Mouse (Mus musculus) liver, embryonic 13.5 days (tissue): Measurements from ENCODE around the gene Il15ra. TPM values are rescaled to one million over a fixed set of nuclear protein-coding genes. Genes with fewer than 3 reads are reported as not detected.
"Not testable (repeated sequence)": the region's sequence is repeated elsewhere in the genome, so short reads cannot be mapped to it uniquely, and the experiment has no call there.

Source experiments
- ATAC-seq: fragments of 200-750 bp; cut with Nextera tagmentation; 2 replicates; pipeline ENCODE4 v1.8.0; 2017; ENCODE audit warnings: low read depth, mild to moderate bottlenecking, moderate number of reproducible peaks, moderate library complexity
- DNase-seq: peaks from one replicate; pipeline ENCODE4 v3.0.0; 2022
- H3K27ac ChIP-seq: fragments of 300-500 bp; sonication (generic); 2 replicates; pipeline ENCODE4 v1.5.1; 2015; ENCODE audit warnings: moderate library complexity, mild to moderate bottlenecking, inconsistent platforms
- H3K27me3 ChIP-seq: fragments of 300-500 bp; sonication (generic); 2 replicates; pipeline ENCODE4 v1.6.1; 2015; ENCODE audit warnings: mild to moderate bottlenecking, inconsistent platforms
- H3K36me3 ChIP-seq: fragments of 300-500 bp; sonication (generic); 2 replicates; pipeline ENCODE4 v1.6.1; 2015; ENCODE audit warnings: mild to moderate bottlenecking, inconsistent platforms
- H3K4me1 ChIP-seq: fragments of 300-500 bp; sonication (generic); replicated peaks from 2 replicates; pipeline ENCODE4 v1.6.1; 2015; ENCODE audit warnings: inconsistent platforms
- H3K4me2 ChIP-seq: fragments of 300-500 bp; sonication (generic); 2 replicates; pipeline ENCODE4 v1.6.1; 2015; ENCODE audit warnings: inconsistent platforms, mild to moderate bottlenecking, moderate library complexity
- H3K4me3 ChIP-seq: fragments of 300-500 bp; sonication (generic); replicated peaks from 2 replicates; pipeline ENCODE4 v1.5.1; 2015; ENCODE audit warnings: mild to moderate bottlenecking, inconsistent platforms
- H3K9ac ChIP-seq: fragments of 300-500 bp; sonication (generic); 2 replicates; pipeline ENCODE4 v1.6.1; 2015; ENCODE audit warnings: mild to moderate bottlenecking, inconsistent platforms
- H3K9me3 ChIP-seq: fragments of 300-500 bp; sonication (generic); replicated peaks from 2 replicates; pipeline ENCODE4 v1.6.1; 2016; ENCODE audit warnings: inconsistent platforms
- WGBS: fragments of 180-500 bp; shearing (Covaris S2); methylation state at CpG from one replicate; pipeline ENCODE4 v1.1.7; 2015; ENCODE audit not compliant: insufficient replicate concordance; 5-methylcytosine and 5-hydroxymethylcytosine counted together
- polyA plus RNA-seq: library from polyadenylated mRNA; unstranded; fragments of >200 nt; fragmentation: Nextera tagmentation; extraction: Ambion mirVana; gene quantifications from 2 replicates; pipeline ENCODE4 v1.2.1, GENCODE M21; 2015

Il15ra gene
- polyA plus RNA-seq, 1 experiment from 2014 or later, result 2.8 TPM

- H3K27ac ChIP-seq, H3K9ac ChIP-seq, DNase-seq, H3K36me3 ChIP-seq, H3K9me3 ChIP-seq, H3K4me3 ChIP-seq: not testable (repeated sequence)
- 0 out of 2 replicates have a peak overlapping the region, but pooled peaks have one; percentile 2 for H3K4me2 ChIP-seq
- H3K27me3 ChIP-seq, result peaks cover 11% of the 10 kb centered on the region; the same call in 1 of the 2 replicates
- peak; percentile 25; the same call in 1 of the 2 replicates for ATAC-seq
- 41% methylated on average over 4 of the region's 4 CpGs for WGBS
- peaks cover 31% of the 10 kb centered on the region for H3K4me1 ChIP-seq
These were observed 5.0 kb downstream of the Il15ra start for GRCm38 (mm10) chr2:11710101-11710500.

GRCm38 (mm10) chr2:11712483-11712990, 7.4 kb downstream of the Il15ra start:
- H3K4me1 ChIP-seq, result peaks cover 19% of the 10 kb centered on the region
- DNase-seq, result no peak
- H3K9me3 ChIP-seq, result no peaks in the 10 kb centered on the region
- H3K9ac ChIP-seq, result no peak overlapping the region
- no peaks in the 10 kb centered on the region for H3K36me3 ChIP-seq
- no peak overlapping the region for H3K4me2 ChIP-seq
- WGBS, result 63% methylated on average over 6 of the region's 6 CpGs
- ATAC-seq, result no peak
- H3K27me3 ChIP-seq, result no peaks in the 10 kb centered on the region
- no peak overlapping the region for H3K27ac ChIP-seq
- no peak overlapping the region for H3K4me3 ChIP-seq

- Histone ChIP-seq H3K4me3 (no peak overlapping the region), H3K4me2 (no peak overlapping the region), H3K27ac (no peak overlapping the region), H3K36me3 (no peaks in the 10 kb centered on the region), H3K9me3 (no peaks in the 10 kb centered on the region), H3K4me1 (peaks cover 19% of the 10 kb centered on the region), H3K27me3 (no peaks in the 10 kb centered on the region), H3K9ac (no peak overlapping the region)
- no peak for ATAC-seq
- DNase-seq, result no peak
- 65% methylated on average over 3 of the region's 3 CpGs for WGBS
These were observed 7.9 kb downstream of the Il15ra start for GRCm38 (mm10) chr2:11713021-11713420.

GRCm38 (mm10) chr2:11714535-11714934, 9.4 kb downstream of the Il15ra start:
- H3K9ac ChIP-seq, result no peak overlapping the region
- H3K4me2 ChIP-seq, result no peak overlapping the region
- no peak for DNase-seq
- no peaks in the 10 kb centered on the region for H3K9me3 ChIP-seq
- no peak for ATAC-seq
- WGBS, result 57% methylated on average over 4 of the region's 4 CpGs
- no peaks in the 10 kb centered on the region for H3K27me3 ChIP-seq
- H3K4me3 ChIP-seq, result no peak overlapping the region
- no peaks in the 10 kb centered on the region for H3K36me3 ChIP-seq
- H3K4me1 ChIP-seq, result peaks cover 14% of the 10 kb centered on the region; the same call in 1 of the 2 replicates
- H3K27ac ChIP-seq, result no peak overlapping the region

DNA sequence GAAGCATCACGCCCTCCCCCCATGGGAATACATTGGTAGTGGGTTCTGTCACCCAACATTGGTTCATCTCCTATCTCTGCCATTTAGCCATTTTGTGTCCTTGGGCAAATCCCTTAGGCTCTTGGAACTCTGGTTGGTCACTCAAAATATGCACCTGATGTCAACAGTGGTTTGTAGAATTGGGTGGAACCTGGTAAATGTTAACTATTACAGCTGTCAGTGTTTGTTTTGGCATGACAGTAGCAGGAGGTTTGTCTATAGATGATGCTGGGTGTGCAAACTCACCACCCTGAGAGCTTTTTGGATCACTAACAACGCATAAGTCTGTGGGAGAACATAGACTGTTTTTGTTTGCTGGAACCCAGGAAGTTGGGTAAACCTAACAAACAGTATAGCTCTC, 13.5 kb downstream of the Il15ra start:
- Histone ChIP-seq H3K9me3 (no peaks in the 10 kb centered on the region), H3K36me3 (no peaks in the 10 kb centered on the region), H3K9ac (no peak overlapping the region), H3K27ac (no peak overlapping the region), H3K4me1 (0 out of 2 replicates have a peak, but pooled peaks cover 3% of the 10 kb centered on the region), H3K27me3 (no peaks in the 10 kb centered on the region), H3K4me2 (no peak overlapping the region), H3K4me3 (no peak overlapping the region)
- DNase-seq, result no peak
- WGBS, result 64% methylated on average over 2 of the region's 2 CpGs
- no peak for ATAC-seq

- Histone ChIP-seq H3K27ac (no peak overlapping the region), H3K36me3 (no peaks in the 10 kb centered on the region), H3K4me1 (0 out of 2 replicates have a peak, but pooled peaks cover 3% of the 10 kb centered on the region), H3K9me3 (no peaks in the 10 kb centered on the region), H3K27me3 (no peaks in the 10 kb centered on the region), H3K4me2 (no peak overlapping the region), H3K4me3 (no peak overlapping the region), H3K9ac (no peak overlapping the region)
- no peak for DNase-seq
- WGBS, result 76% methylated on average over 9 of the region's 9 CpGs
- ATAC-seq, result no peak
These were observed 17.5 kb downstream of the Il15ra start for GRCm38 (mm10) chr2:11722564-11722963.

DNA sequence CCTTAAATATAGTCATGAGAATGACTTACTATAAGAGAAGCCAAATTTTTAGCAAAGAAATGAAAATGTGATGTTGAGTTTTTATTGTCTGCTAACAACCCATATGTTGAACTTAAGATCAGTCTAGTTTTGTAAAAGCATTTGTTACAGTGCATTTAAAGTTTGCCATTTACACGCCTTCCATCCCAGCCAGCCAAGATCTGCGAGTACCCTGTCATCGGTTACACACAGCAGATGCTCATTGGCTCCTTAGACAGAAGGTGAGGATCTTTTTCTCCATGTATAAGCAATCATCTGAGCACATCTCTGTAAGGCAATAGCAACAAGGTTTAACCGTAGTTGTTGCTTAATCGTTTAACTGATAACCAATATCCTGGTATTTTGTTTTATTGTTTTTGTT, 22.5 kb downstream of the Il15ra start:
- WGBS, result 77% methylated on average over 5 of the region's 5 CpGs
- Histone ChIP-seq H3K4me3 (no peak overlapping the region), H3K9ac (no peak overlapping the region), H3K4me2 (no peak overlapping the region), H3K27ac (no peak overlapping the region), H3K27me3 (no peaks in the 10 kb centered on the region), H3K9me3 (no peaks in the 10 kb centered on the region), H3K36me3 (no peaks in the 10 kb centered on the region), H3K4me1 (no peaks in the 10 kb centered on the region)
- DNase-seq, result no peak
- no peak for ATAC-seq

DNA sequence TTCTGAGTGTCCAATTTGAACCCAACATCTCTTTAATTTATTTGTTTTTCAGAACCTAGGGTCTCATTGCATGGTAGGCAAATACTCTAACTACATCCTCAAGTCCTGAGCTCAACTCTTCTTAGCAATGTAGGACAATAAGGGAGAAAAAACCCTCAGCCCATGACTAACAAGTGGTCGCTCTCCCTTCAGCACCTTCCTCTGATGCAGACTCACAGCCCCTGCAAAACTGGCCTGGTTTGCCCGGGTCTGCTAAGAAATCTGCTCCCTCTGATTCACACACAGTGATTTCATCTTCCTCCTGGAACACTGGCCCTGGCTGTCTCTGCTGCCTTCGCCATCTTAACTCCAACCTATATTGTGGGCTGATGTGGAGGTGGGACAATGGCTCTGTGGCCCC, 24.0 kb downstream of the Il15ra start:
- Histone ChIP-seq H3K9ac (no peak overlapping the region), H3K27ac (no peak overlapping the region), H3K4me2 (no peak overlapping the region), H3K4me3 (no peak overlapping the region), H3K4me1 (no peaks in the 10 kb centered on the region), H3K36me3 (no peaks in the 10 kb centered on the region), H3K9me3 (no peaks in the 10 kb centered on the region), H3K27me3 (no peaks in the 10 kb centered on the region)
- 53% methylated on average over 3 of the region's 3 CpGs for WGBS
- no peak for DNase-seq
- no peak for ATAC-seq

DNA sequence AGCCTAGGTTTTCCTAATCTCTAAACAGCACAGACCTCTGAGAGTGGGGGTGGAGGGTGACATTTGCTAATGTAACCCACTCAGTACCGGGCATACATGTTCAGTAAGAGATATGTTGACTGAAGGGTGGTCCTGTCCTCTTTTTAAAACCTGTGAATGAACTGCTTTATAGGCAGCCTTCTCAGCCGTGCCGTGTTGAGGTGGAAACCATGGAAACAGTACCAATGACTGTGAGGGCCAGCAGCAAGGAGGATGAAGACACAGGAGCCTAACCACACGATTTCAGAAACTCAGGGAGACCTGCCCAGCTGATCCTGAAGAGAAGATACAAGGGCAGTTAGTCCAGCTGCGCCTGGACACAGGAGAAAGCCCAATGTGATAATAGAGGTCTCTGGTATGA, 27.9 kb downstream of the Il15ra start:
- Histone ChIP-seq H3K4me2 (no peak overlapping the region), H3K4me3 (no peak overlapping the region), H3K27ac (no peak overlapping the region), H3K36me3 (no peaks in the 10 kb centered on the region), H3K9me3 (no peaks in the 10 kb centered on the region), H3K27me3 (no peaks in the 10 kb centered on the region), H3K4me1 (no peaks in the 10 kb centered on the region), H3K9ac (no peak overlapping the region)
- DNase-seq (no peak), ATAC-seq (no peak)
- 62% methylated on average over 5 of the region's 5 CpGs for WGBS

DNA sequence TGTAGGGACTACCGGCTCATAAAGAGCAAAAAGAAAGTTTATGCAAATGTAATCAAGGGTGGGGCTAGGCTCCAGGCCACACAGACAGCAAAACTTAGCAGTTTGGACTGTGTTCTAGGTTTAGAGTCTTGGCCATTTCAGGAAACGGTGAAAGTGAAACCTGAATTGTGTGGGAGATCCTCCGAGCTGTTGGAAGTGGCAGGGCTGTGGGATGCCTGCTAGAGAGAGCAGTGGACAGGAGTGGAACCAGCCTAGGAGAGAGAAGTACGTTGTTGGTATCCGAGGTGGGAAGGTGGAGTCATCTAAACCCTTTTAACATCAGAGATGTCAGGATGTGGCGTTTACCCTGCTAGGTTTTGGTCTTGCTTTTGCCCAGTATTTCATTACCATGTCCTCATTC, 30.8 kb downstream of the Il15ra start:
- 58% methylated on average over 6 of the region's 6 CpGs for WGBS

GRCm38 (mm10) chr2:11738794-11739193, 33.7 kb downstream of the Il15ra start:
- H3K27ac ChIP-seq, result no peak overlapping the region
- H3K4me2 ChIP-seq, result no peak overlapping the region
- no peak overlapping the region for H3K9ac ChIP-seq
- 65% methylated on average over 3 of the region's 3 CpGs for WGBS
- H3K4me1 ChIP-seq, result no peaks in the 10 kb centered on the region
- no peak for DNase-seq
- no peak for ATAC-seq
- no peak overlapping the region for H3K4me3 ChIP-seq
- H3K36me3 ChIP-seq, result peaks cover 34% of the 10 kb centered on the region
- H3K27me3 ChIP-seq, result no peaks in the 10 kb centered on the region
- no peaks in the 10 kb centered on the region for H3K9me3 ChIP-seq

More for the DNA sequence above, 30.8 kb downstream of the Il15ra start:
- no peak overlapping the region for H3K4me2 ChIP-seq
- H3K27me3 ChIP-seq, result no peaks in the 10 kb centered on the region
- no peak overlapping the region for H3K27ac ChIP-seq
- ATAC-seq (no peak), DNase-seq (no peak)
- H3K4me3 ChIP-seq, result no peak overlapping the region
- no peaks in the 10 kb centered on the region for H3K4me1 ChIP-seq
- no peak overlapping the region for H3K9ac ChIP-seq
- H3K9me3 ChIP-seq, result no peaks in the 10 kb centered on the region
- H3K36me3 ChIP-seq, result peaks cover 6% of the 10 kb centered on the region

- ATAC-seq (no peak), DNase-seq (no peak)
- no peak overlapping the region for H3K4me2 ChIP-seq
- no peak overlapping the region for H3K9ac ChIP-seq
- peaks cover 37% of the 10 kb centered on the region for H3K36me3 ChIP-seq
- no peak overlapping the region for H3K27ac ChIP-seq
- 71% methylated on average over 4 of the region's 4 CpGs for WGBS
- H3K4me1 ChIP-seq, result no peaks in the 10 kb centered on the region
- H3K27me3 ChIP-seq, result no peaks in the 10 kb centered on the region
- H3K4me3 ChIP-seq, result no peak overlapping the region
- H3K9me3 ChIP-seq, result no peaks in the 10 kb centered on the region
These were observed 34.5 kb downstream of the Il15ra start for GRCm38 (mm10) chr2:11739516-11740051.
